Mouse (Mus musculus) right cerebral cortex, postnatal 36 days (tissue): Measurements from ENCODE around the gene Kif16b.

ENCODE experiments used
- DNase-seq, 2 experiments: peaks; one replicate each; pipeline ENCODE4 v3.0.0; 2022; ENCODE audit warnings: low spot score in 2 of 2, mixed read lengths in 1 of 2

The Kif16b gene

GRCm38 (mm10) chr2:142734046-142734445 is 167.3 kb downstream of the Kif16b start:
- no peak for DNase-seq

- no peak for DNase-seq
Observed at GRCm38 (mm10) chr2:142732370-142732769, 169.0 kb downstream of the Kif16b start.

GRCm38 (mm10) chr2:142731778-142732092 is 169.6 kb downstream of the Kif16b start:
- peak; percentile 80 to 88 for DNase-seq

- DNase-seq, result peak in 1 of 2 experiments; percentile 7
Observed at GRCm38 (mm10) chr2:142731016-142731777, 170.1 kb downstream of the Kif16b start.

GRCm38 (mm10) chr2:142724215-142725001 is 176.9 kb downstream of the Kif16b start:
- DNase-seq, result no peak

- DNase-seq, result no peak
Observed at GRCm38 (mm10) chr2:142720174-142720573, 181.2 kb downstream of the Kif16b start.

- no peak for DNase-seq
Observed at GRCm38 (mm10) chr2:142718998-142719397, 182.3 kb downstream of the Kif16b start.

- DNase-seq, result no peak
Observed at GRCm38 (mm10) chr2:142717591-142717990, 183.7 kb downstream of the Kif16b start.

- no peak for DNase-seq
Observed at GRCm38 (mm10) chr2:142715912-142716260, 185.4 kb downstream of the Kif16b start.

GRCm38 (mm10) chr2:142715186-142715911 is 186.0 kb downstream of the Kif16b start:
- no peak for DNase-seq

- DNase-seq, result no peak
Observed at GRCm38 (mm10) chr2:142712727-142713126, 188.6 kb downstream of the Kif16b start.

GRCm38 (mm10) chr2:142709326-142709725 is 192.0 kb downstream of the Kif16b start:
- no peak for DNase-seq

GRCm38 (mm10) chr2:142700689-142701088 is 200.6 kb downstream of the Kif16b start:
- DNase-seq, result peak; percentile 21 to 24

GRCm38 (mm10) chr2:142698650-142699049 is 202.7 kb downstream of the Kif16b start:
- DNase-seq, result no peak

- DNase-seq, result no peak
Observed at GRCm38 (mm10) chr2:142694936-142695331, 206.4 kb downstream of the Kif16b start.

GRCm38 (mm10) chr2:142694019-142694935 is 207.1 kb downstream of the Kif16b start:
- no peak for DNase-seq

- DNase-seq, result no peak
Observed at GRCm38 (mm10) chr2:142693461-142693860, 207.9 kb downstream of the Kif16b start.

GRCm38 (mm10) chr2:142689496-142689895 is 211.8 kb downstream of the Kif16b start:
- no peak for DNase-seq

GRCm38 (mm10) chr2:142687936-142688514 is 213.3 kb downstream of the Kif16b start:
- no peak for DNase-seq

- DNase-seq, result no peak
Observed at GRCm38 (mm10) chr2:142682965-142683709, 218.2 kb downstream of the Kif16b start.
